Comparison of ENCODE assay signal across 8 mouse cellular contexts in genomic region chr13:42526966-42527365, GRCm38 (mm10).
A peak's percentile ranks its signal among the peaks of the same experiment; 100 is the strongest.
DNase-seq lines count a peak whose midpoint lies in the region.

No protein-coding gene starts in this region.

- peak; percentile 3 for DNase-seq in cerebellum, adult 11-12 months
- DNase-seq in cerebellum, postnatal 4 days (ENCODE audit: low spot score in 2 of 2): no peak
- DNase-seq in ZHBTc4 (ENCODE audit: low read depth, low spot score): peak; percentile 55
- peak; percentile 72 for DNase-seq in heart, adult 8-10 months (ENCODE audit: low spot score)
- peak; percentile 64 to 72 for DNase-seq in kidney, postnatal 36 days
- DNase-seq in retina, postnatal 1 day: peak; percentile 58
- DNase-seq in T-cell, adult 2 months (ENCODE audit: low spot score): no peak
- no peak for DNase-seq in thymus, postnatal 36 days

Comparison
In these comparisons a context has a peak if more than half of its experiments do, and no peak if none do; other contexts are left out.
1. DNase-seq: peak in cerebellum, adult 11-12 months (single experiment), ZHBTc4 (single experiment), heart, adult 8-10 months (single experiment), kidney, postnatal 36 days (2 of 2) and retina, postnatal 1 day (single experiment); none in cerebellum, postnatal 4 days (0 of 2), T-cell, adult 2 months (single experiment) and thymus, postnatal 36 days (0 of 2).